Mouse (Mus musculus) urinary bladder, postnatal 10 days (tissue): ENCODE results near the gene D5Ertd579e.
"Not testable (repeated sequence)": the region's sequence is repeated elsewhere in the genome, so short reads cannot be mapped to it uniquely, and the experiment has no call there.

ENCODE experiments used
- DNase-seq: peaks from one replicate; pipeline ENCODE4 v3.0.0; 2022; ENCODE audit warnings: low spot score

The D5Ertd579e gene

DNA sequence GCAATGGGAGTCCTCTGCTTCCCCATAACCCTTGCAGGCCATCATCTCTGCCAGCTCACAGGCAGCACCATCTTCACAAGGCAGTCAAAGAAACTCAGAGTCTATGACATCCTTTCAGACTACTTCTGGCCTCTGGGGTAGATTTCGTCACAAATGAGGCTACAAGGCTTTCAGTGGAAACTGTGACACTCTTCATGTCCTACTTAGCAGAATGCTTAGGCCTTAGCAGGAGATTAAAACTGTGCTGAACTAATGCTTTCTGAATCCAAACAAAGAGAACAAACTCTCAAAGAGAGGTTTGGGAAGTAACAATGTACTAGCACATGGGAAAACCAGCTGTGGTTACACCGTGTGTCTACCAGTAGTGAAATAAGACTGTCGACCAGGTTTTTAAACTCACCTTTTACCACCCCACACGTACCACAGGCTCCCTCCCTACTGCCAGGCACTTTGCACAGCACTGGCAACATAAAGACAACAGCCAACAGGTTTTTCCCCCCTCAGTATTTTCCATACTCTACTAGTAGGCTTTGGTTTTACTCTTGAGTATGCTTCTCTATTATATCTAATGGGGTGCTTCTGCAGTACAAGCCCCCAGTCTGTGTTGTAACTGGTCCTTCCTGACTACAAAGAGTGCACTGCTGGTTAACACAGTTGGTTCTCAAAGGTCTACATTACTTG lies 15.8 kb downstream of the D5Ertd579e start:
- no peak for DNase-seq

DNA sequence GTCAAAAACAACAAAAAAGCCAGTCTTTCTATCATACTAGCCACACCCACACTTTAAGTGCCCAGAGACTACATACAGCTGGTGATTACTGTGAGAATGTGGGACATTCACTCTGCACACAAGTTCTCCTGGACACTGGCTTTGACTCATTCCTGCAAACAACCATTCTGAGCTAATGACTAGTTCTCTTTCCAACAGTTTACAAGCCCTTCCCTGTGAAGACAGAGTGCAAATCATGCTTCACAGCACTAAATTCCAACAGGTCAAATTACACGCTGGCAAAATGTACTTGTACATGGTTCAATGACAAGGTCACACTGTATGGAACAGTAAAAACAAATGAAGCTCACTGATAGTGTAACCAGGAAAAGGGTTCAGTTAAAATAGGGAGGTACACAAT lies 17.0 kb downstream of the D5Ertd579e start:
- DNase-seq, result no peak

DNA sequence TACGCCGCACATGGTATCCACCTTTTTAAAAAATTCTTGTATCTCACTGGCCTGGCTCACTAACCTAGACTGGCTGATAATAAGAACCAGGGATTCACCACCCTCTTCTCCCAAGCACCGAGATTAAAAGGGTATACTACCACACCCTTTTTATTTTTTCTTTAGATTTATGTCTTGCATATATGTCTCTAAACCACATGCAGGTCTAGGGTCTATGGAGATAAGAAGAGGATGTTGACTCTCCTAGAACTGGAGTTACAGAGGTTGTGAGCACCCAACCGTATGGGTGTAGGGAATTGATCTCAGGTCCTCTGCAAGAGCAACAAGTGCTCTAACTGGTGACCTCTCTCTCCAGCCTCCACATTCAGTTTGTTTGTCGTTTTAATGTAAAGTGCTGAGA lies 17.9 kb downstream of the D5Ertd579e start:
- DNase-seq, result no peak

DNA sequence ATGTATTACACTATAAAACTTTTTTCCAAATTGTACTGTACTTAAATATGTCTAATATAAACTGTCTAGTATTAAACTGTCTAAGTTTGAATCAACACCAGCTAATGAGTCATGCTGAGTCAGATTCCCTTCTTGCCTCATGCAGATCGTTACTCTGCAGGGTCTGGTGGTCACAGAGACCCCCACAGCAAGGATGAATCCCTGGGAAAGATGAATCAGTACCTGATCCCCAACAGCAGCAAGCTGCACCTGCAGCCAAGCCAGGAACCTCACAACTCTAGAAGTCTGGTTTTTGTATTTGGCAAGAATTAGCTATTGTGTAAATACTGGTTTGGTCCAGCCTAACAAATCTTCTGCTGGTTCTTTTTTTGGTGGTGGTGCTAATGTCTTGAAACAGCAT lies 20.4 kb downstream of the D5Ertd579e start:
- no peak for DNase-seq

DNA sequence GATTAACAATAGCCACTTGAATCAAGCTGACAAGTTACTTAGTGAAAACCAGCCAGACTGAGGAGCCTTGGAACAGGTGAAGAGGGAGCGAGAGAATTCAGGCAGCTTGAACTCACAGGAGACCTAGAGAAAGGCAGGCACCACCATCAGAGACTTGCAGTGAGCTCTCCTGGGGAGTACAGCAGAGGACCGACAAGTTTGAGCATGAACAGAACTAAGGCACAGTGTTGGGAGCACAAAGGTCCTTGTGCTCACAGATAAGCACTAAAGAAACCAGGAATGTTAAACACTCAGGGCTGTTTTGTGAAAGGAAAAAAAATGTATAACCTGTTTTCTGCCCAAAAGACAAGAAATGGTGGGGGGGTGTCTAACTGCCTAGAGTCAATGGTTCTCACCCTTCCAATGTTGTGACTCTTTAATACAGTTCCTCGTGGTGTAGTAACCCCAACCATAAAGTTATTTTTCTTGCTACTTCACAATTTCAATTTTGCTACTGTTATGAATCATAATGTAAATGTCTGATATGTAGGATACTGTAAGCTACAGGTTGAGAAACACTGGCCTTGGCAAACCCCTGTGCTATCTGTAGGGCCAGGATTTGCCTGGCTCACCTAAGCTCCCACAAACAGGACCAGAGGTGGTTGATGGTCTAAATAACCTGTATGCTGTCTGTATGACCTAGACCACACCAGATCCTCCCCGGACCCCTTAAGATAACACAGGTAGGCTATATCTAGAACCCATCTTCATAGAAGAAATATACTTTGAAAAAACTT lies 21.0 kb downstream of the D5Ertd579e start:
- no peak for DNase-seq

DNA sequence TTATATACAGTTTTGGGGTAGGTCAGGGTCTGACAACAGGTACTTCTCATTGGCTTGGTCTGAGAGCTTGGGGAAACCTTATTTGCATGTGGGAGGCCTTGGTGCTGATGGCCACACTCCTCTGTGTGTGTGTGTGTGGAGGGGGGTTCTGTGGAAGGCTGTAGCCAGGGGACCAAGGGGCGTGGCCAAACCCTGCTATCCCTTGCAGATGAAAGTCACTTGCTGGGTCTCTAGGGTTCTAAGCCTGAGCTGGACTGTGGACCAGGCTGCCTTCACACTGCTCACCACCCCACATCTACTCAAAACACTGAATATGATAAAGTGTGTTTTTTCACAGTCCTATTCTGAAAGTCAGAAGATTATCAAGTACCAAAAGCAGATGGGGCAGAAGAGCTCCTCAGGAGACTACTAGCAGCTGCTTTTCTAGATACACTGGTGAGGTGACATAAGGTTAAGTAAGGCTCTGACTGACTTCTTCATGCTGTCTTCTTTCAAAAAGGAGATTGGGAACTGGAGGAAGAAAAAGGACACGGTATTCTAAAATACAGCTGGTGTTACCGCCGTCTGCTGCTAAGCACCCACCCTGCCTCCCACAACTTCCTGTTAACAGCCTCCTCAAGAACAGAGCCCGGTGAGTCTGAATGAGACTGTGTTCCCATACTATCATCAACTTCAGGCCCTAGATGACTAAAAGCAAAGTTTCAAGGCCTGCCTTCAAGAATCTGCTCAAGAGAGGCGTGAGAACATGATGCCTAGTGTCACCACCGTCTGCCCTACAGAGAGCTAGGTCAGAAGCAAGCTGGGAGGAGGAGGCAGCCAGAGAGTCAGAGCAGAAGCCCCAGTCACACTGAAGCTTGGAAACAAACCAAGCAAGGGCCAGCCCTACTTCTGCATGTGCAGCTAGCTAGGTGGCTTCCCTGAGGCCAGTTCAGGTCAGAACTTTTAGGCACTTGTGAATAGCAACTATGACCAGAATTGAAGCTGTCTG lies 26.5 kb downstream of the D5Ertd579e start:
- DNase-seq, result no peak

DNA sequence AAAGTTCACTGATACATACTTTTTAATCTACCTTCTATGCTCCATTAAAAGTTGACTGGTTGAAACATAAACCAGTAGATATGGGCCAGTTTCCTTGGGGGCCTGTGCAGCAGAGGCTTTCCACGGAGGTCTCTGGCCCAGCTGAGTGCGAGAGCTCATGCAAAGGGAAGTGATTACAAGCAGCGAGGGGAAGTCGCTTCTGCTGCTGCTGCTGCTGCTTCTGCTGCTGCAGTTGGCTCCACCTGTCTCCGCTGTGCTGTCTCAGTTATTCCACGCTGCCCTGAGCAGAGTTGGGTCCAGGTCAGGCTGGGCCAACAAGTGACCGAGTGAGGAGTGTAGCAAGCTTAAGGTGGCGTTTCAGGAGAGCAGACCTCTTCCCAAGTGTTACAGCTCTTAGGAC lies 27.3 kb downstream of the D5Ertd579e start:
- no peak for DNase-seq

DNA sequence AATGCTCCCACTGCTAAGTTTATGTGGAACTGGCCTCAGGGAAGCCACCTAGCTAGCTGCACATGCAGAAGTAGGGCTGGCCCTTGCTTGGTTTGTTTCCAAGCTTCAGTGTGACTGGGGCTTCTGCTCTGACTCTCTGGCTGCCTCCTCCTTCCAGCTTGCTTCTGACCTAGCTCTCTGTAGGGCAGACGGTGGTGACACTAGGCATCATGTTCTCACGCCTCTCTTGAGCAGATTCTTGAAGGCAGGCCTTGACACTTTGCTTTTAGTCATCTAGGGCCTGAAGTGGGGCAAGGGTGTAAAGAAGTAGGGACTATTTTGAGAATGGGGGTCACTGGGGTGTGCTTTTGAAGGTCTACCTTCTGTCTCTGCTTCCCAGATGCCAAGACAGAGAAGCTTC lies 27.8 kb downstream of the D5Ertd579e start:
- DNase-seq, result not testable (repeated sequence)

DNA sequence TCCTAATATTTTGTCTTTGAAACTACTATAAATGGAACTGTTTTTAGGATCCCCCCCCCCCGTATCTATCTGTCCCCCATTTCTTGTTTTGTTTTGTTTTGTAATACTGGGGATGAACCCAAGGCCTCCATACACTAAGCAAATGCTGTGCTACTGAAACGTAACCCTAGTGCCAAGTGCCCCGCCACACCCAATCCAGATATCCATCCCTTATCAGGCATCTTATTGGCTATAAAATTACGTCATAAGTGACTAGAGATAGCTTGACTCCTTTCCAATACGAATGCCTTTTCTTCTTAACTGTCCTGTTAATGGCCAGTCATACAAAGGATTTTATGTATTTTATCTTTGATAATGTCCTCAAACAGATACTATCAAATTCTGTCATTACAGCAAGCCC lies 28.7 kb downstream of the D5Ertd579e start:
- DNase-seq, result no peak

DNA sequence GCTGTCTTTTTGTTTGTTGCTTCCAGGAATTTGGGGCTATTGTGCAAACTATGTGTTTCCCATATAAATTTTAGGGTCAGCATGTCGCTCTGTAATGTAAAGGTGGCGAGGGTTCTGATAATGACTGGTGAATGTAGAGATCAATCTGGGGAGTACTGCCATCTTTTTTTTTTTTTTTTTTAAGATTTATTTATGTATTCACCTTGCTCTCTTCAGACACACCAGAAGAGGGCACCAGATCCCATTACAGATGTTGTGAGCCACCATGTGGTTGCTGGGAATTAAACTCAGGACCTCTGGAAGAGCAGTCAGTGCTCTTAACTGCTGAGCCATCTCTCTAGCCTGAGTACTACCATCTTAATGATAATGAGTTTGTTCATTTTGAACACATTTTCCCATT lies 29.1 kb downstream of the D5Ertd579e start:
- DNase-seq, result not testable (repeated sequence)

DNA sequence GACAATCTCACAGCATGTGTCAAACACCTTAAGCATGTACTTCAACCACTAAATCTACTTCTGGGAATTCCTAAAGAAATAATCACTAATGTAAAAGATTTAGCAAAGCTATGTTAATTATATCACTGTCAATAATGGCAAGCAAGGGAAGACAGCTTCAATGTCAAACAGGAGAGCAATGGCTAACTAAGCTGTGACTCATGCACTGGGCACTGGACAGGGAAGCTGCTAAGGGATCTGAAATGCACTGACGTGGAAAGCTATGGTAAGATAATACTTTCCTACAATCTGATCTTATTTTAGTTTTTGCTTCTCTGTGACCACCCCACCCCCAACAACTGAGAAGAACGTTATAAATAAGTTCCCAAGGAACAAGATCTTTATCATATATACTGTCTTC lies 32.5 kb downstream of the D5Ertd579e start:
- no peak for DNase-seq

DNA sequence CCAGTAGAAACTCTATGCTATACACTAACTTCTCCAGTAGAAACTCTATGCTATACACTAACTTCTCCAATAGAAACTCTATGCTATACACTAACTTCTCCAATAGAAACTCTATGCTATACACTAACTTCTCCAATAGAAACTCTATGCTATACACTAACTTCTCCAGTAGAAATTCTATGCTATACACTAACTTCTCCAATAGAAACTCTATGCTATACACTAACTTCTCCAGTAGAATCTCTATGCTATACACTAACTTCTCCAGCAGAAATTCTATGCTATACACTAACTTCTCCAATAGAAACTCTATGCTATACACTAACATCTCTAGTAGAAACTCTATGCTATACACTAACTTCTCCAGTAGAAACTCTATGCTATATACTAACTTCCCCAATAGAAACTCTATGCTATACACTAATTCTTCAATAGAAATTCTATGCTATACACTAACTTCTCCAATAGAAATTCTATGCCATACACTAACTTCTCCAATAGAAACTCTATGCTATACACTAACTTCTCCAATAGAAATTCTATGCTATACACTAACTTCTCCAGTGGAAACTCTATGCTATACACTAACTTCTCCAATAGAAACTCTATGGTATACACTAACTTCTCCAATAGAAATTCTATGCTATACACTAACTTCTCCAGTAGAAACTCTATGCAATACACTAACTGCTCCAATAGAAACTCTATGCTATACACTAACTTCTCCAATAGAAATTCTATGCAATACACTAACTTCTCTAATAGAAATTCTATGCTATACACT lies 34.7 kb downstream of the D5Ertd579e start:
- not testable (repeated sequence) for DNase-seq

DNA sequence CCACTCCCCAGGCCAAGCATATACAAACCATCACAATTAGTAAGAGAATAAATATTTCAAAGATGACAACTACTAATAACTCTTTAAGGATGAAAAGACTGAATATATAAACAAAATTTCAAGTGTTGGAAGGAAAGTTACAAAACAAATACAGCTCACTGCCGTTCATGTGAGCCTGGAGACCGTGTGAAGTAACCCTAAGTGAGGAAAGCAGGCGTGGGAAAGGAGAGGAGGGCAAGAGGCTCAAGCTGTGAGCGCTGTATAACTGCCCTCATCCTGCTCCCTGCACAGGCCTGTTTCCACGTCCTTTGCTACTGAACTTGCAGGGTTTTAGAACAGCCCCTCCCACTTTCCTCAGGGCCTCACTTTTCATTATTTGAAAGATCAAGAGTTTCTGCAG lies 70.2 kb downstream of the D5Ertd579e start:
- DNase-seq, result no peak

DNA sequence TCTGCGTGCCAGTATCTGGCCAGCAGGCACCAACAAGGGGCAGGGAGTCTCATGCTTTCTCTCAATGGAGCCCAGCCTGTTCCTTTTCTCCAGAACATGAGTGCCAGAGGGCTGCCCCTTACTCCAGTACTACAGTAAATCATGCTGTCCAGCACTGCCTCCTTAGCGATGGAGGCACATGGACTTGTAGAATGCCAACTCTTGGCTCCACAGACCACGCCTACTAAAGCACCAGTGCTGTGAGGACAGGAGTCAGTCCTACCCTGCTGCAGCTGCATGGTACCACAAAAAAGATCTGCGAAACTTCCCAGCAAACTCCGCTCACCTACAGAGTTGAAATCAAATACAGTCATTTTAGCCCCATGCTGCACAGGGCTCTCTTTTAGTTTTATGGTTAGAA lies 72.2 kb downstream of the D5Ertd579e start:
- DNase-seq, result no peak

DNA sequence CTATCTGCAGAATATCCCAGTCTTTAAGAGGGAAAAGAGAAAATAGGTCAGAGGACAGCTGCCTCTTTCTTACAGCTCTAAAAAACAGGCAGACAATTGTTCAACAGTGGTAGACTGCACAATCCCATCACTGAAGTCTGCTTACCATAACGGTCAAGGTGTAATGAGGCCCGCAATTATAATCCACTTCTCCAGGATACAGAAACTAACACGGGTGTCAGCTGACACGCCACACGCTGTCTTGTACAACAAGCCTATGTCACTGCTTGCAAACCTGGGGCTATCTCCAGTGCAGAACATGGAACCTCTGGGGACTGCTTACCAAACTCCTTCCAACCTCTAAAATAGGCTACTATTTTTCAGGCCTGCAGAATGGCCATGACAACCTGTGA lies 74.8 kb downstream of the D5Ertd579e start:
- DNase-seq, result no peak

DNA sequence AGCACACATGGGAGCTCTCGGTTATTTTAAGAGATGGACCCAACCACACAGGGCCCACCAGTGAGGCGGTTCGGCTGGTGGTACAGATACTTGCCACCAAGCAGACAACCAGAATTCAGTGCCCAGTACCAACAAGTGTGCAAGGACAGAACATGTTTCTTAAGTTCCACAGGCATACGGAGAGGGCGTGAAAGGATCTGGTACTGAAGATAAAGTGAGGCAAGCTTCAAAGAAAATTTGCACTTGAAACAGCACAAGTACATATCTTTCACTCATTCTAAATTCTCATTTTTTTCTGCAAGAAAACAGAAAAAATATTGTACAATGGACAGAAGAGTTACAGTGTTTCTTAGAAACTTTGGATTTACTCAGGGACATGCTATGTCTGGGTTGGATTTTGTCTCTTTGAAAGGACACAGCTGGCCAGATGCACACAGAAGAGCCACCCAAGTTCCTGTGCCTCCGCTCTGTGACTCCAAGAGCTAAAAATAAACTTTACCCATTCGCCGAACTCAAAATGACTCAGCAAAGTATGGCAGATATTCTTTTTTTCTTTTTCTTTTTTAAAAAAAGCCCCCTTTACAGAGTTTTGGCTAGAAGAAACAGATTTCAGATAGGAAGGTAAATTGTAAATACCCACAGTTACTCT lies 75.3 kb downstream of the D5Ertd579e start:
- DNase-seq, result no peak

DNA sequence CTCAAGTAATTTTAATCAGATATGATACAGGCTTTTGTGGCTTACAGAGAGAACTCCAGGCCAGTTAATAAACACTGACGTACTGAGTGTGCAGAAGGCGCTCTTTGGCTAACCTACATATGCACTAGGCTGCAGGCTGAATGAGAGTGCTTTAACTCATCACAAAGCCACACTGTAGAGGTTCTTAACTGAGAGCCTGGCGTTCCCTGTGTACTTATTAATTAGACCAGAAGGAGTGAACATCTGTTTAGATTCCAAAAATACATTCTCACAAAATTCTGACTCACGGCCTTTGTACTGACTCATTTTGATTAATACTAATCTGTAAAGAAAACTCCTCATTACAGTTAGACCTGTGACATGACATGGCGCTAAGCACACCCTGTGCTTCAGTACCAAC lies 76.9 kb downstream of the D5Ertd579e start:
- DNase-seq, result no peak

DNA sequence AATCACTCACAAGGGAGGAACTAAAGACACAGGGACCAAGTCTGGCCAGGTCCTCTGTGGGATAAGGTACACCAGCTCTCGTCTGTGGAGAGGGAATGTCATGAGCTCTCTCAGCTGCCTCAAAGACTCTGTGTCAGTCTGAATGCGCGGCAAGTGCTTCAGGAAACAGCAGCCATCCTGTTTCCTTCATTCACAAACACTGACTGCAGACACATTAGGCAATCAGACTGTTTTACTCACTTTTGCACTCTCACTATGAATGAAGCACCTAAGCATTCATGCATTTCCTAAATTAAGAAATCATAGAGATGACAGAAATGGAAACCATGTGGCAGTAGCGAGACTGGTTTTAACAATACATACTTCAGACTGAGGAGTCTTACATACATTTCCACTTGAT lies 77.5 kb downstream of the D5Ertd579e start:
- DNase-seq, result no peak

DNA sequence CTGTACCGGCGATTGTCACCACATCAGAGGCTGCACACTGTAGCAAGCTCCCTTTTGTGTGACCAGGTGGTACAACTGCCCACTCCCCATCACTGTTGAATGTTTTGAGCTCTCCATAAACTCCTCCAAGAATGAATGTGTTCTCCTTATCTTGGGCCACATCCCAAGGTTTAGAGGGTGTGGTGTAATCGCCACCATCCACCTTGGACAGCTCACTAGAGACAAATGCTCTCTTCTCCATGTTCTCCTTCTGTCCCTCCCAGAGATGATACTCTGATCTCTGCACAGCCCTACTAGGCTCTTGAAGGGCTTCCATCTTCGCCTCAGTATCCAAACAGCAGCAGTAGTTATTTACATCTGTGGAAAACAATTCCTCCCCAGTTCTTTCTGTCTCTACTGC lies 81.7 kb downstream of the D5Ertd579e start:
- no peak for DNase-seq

DNA sequence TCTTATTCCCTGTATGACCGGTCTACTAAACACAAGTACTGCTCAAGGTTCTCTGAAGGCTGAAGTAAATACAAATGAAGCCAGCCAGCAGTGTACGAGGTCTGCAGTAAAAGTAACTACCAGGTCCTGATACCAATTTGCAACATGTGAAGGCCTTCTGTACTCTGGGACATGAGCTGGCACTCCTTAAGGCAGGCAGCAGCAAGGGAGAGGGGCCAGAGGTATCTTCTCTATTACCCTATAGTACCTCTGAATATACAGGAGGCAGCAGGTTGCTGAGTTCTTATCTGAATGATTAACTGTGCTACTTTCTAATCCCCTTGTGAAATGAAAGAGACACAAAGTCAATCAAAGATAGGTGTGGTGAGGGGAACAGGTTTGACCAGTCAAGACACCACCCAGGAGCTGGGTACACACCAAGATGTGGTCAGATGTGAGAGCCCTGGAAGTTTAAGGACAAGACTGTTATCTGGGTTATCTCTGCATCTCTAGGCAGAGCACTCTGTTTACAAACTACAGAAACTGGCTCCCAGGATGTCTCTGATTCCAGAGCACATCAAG lies 86.8 kb downstream of the D5Ertd579e start:
- DNase-seq, result no peak

DNA sequence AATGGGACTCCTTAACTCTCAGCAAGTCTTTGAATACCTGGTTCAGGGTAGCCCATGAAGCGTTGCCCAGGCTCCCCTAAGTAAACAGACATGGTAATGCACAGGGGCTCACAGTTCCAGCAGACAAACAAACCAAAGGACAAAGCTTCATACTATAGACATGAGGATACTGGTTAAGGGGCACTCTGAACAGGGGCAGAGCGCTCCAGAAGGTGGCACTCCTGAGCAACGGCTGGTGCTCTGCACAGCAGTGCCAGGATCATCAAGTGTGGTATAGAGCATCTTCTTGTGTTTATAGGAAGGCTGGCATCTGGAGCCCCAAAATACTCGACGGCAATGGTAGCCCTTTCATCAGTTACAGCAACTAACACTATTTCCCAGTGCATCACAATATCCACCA lies 92.8 kb downstream of the D5Ertd579e start:
- no peak for DNase-seq
